Mouse (Mus musculus): ENCODE measurements around the gene Ccdc85c.

Ccdc85c gene

GRCm38 (mm10) chr12:108297033-108297432 is 21.8 kb upstream of the Ccdc85c start:
- DNase-seq (ENCODE audit: low read depth, low spot score) = peak; percentile 81

GRCm38 (mm10) chr12:108294620-108295019 is 19.4 kb upstream of the Ccdc85c start:
- no peak for DNase-seq (ENCODE audit: low read depth, low spot score)

GRCm38 (mm10) chr12:108292957-108293356 is 17.7 kb upstream of the Ccdc85c start:
- peak; percentile 90 for DNase-seq (ENCODE audit: low read depth, low spot score)

GRCm38 (mm10) chr12:108292419-108292818 is 17.2 kb upstream of the Ccdc85c start:
- DNase-seq (ENCODE audit: low read depth, low spot score) = peak; percentile 83

GRCm38 (mm10) chr12:108288127-108288880 is 13.1 kb upstream of the Ccdc85c start:
- no peak for DNase-seq (ENCODE audit: low read depth, low spot score)

GRCm38 (mm10) chr12:108287011-108287410 is 11.8 kb upstream of the Ccdc85c start:
- no peak for DNase-seq (ENCODE audit: low read depth, low spot score)

- no peak for DNase-seq (ENCODE audit: low read depth, low spot score)
Observed at GRCm38 (mm10) chr12:108286381-108286780, 11.2 kb upstream of the Ccdc85c start.

- peak; percentile 53 for DNase-seq (ENCODE audit: low read depth, low spot score)
Observed at GRCm38 (mm10) chr12:108285225-108286011, 10.2 kb upstream of the Ccdc85c start.

- DNase-seq (ENCODE audit: low read depth, low spot score) = no peak
Observed at GRCm38 (mm10) chr12:108284455-108285224, 9.4 kb upstream of the Ccdc85c start.

GRCm38 (mm10) chr12:108278221-108278918 is 3.1 kb upstream of the Ccdc85c start:
- no peak for DNase-seq (ENCODE audit: low read depth, low spot score)

GRCm38 (mm10) chr12:108277341-108277841 is 2.2 kb upstream of the Ccdc85c start:
- DNase-seq (ENCODE audit: low read depth, low spot score) = peak; percentile 64

GRCm38 (mm10) chr12:108275920-108276822 is 946 bp upstream of the Ccdc85c start:
- DNase-seq (ENCODE audit: low read depth, low spot score) = peak; percentile 55

GRCm38 (mm10) chr12:108275508-108275890 is 274 bp upstream of the Ccdc85c start:
- DNase-seq (ENCODE audit: low read depth, low spot score) = peak; percentile 99

GRCm38 (mm10) chr12:108274313-108274595 is 971 bp downstream of the Ccdc85c start:
- DNase-seq (ENCODE audit: low read depth, low spot score) = no peak

GRCm38 (mm10) chr12:108273466-108274312 is 1.5 kb downstream of the Ccdc85c start:
- DNase-seq (ENCODE audit: low read depth, low spot score) = no peak

GRCm38 (mm10) chr12:108272143-108272635 is 3.0 kb downstream of the Ccdc85c start:
- DNase-seq (ENCODE audit: low read depth, low spot score) = no peak

GRCm38 (mm10) chr12:108271351-108272142 is 3.7 kb downstream of the Ccdc85c start:
- DNase-seq (ENCODE audit: low read depth, low spot score) = no peak

- no peak for DNase-seq (ENCODE audit: low read depth, low spot score)
Observed at GRCm38 (mm10) chr12:108270240-108270919, 4.8 kb downstream of the Ccdc85c start.
